Mouse (Mus musculus) spleen, postnatal 4 days (tissue): ENCODE measurements around the gene Gm17334.

Experiments
- DNase-seq, 2 experiments: peaks; one replicate each; pipeline ENCODE4 v3.0.0; 2022; ENCODE audit warnings: low spot score in 2 of 2

The Gm17334 gene

GRCm38 (mm10) chr11:53745260-53745659 lies 27.7 kb downstream of the Gm17334 start:
- DNase-seq, result no peak

- DNase-seq, result no peak
Measured at GRCm38 (mm10) chr11:53742353-53742752, 30.6 kb downstream of the Gm17334 start.

GRCm38 (mm10) chr11:53737573-53737946 lies 35.4 kb downstream of the Gm17334 start:
- DNase-seq, result peak; percentile 62 to 74

GRCm38 (mm10) chr11:53736771-53737572 lies 36.0 kb downstream of the Gm17334 start:
- DNase-seq, result peak; percentile 74 to 90

- peak; percentile 67 to 78 for DNase-seq
Measured at GRCm38 (mm10) chr11:53735682-53736245, 37.2 kb downstream of the Gm17334 start.

GRCm38 (mm10) chr11:53734970-53735681 lies 37.9 kb downstream of the Gm17334 start:
- DNase-seq, result no peak

- DNase-seq, result no peak
Measured at GRCm38 (mm10) chr11:53734431-53734830, 38.6 kb downstream of the Gm17334 start.

GRCm38 (mm10) chr11:53733824-53734223 lies 39.2 kb downstream of the Gm17334 start:
- DNase-seq, result no peak

- DNase-seq, result no peak
Measured at GRCm38 (mm10) chr11:53732244-53732643, 40.7 kb downstream of the Gm17334 start.

GRCm38 (mm10) chr11:53731457-53731856 lies 41.5 kb downstream of the Gm17334 start:
- DNase-seq, result no peak
